Mouse (Mus musculus) mature B cell (primary cell): Measurements from ENCODE around the gene Mkks.

Source experiments
- in situ Hi-C: fragments of 300-500 bp; cut with MboI; formaldehyde crosslinking; loops from 2 replicates; pipeline ENCODE4 v1.14.3; 2019

Gene Mkks

GRCm38 (mm10) chr2:136835882-136836281 lies 55.3 kb downstream of the Mkks start:
- in situ Hi-C loops = no loop called here

GRCm38 (mm10) chr2:136834715-136835075 lies 56.5 kb downstream of the Mkks start:
- in situ Hi-C loops = no loop called here

GRCm38 (mm10) chr2:136833976-136834714 lies 57.0 kb downstream of the Mkks start:
- in situ Hi-C loops = no loop called here

DNA sequence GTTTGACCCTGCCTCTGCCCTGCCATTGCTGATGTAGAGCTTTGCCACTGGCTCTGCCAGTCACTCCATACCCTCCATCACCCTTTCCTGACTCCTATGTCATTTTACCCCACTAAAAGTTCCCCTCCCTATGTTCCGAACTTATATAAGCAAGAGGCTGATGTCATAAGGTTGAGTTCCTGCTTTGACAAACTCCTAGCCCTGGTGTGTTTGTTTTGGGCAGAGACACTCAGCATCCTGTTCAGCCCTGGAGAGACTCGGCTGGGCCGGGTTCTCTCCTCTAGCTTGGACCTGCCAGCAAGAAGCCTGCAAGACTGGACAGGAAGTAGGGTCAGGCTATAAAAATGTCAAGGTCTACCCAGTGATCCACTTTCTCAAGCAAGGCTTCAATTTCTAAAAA lies 58.3 kb downstream of the Mkks start:
- in situ Hi-C loops = no loop called here

- in situ Hi-C loops = no loop called here
Measured at GRCm38 (mm10) chr2:136827612-136828011, 63.6 kb downstream of the Mkks start.
